Mouse (Mus musculus): ENCODE results near the gene 1700001L19Rik.

1700001L19Rik gene

DNA sequence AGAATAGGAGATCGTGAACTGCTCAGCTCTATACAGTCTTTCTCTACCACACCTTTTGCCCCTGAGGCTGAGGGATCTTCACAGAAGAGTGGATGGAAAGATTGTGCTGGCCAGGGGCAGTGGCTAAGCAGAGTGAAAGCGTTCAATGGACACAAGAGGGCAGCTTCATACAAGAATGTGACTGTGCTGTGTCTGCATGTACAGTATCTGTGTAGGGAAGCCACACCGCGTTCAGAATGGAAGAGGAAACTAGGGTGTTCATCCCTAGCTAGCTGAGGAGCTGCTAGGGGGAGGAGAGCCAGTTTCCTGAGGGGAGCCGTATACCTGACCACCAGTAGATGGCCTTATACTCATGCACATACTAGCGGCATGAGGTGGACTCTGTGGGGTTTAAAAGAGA, 25.6 kb downstream of the 1700001L19Rik start:
- DNase-seq, result peak; percentile 11

DNA sequence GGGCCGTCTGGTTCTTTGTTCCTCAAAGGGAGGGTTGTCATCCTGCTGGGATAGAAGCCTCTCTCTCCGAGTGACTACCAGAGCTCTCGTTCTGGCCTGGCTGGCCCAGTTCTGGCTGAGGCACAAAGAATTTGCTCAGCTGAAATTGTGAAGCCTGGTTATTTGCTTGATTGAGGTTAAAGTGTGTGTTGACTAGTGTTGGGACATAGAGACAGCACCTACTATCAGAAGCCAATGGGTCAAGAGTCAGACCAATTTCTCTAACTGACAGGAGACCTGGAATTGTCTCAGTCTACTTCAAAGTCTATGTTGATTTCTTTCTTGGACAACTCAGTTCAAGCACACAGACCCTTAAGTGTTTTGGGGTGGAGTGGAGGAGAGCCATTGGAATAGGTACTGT, 29.8 kb downstream of the 1700001L19Rik start:
- DNase-seq, result no peak

- no peak for DNase-seq
Observed at GRCm38 (mm10) chr13:68642786-68643185, 45.6 kb downstream of the 1700001L19Rik start.

Data from kidney, postnatal 10 days (tissue).